Mouse (Mus musculus) ES-CJ7 (cell line): ENCODE data around the gene Gm10762.

ENCODE experiments used
- DNase-seq: peaks from one replicate; pipeline ENCODE4 v3.0.0; 2011; ENCODE audit warnings: low read depth, low spot score

Gene Gm10762

GRCm38 (mm10) chr2:128967661-128968441, at the start of gene Gm10762:
Gene Gm10762, minus strand, starts transcription at chr2:128967725.
- DNase-seq = peak; percentile 84

- DNase-seq = peak; percentile 30
Measured at GRCm38 (mm10) chr2:129008867-129009266, 41.3 kb upstream of the Gm10762 start.

GRCm38 (mm10) chr2:129006194-129006749, 38.7 kb upstream of the Gm10762 start:
- no peak for DNase-seq

- DNase-seq = no peak
Measured at GRCm38 (mm10) chr2:129004872-129005271, 37.3 kb upstream of the Gm10762 start.

GRCm38 (mm10) chr2:128984746-128985145, 17.2 kb upstream of the Gm10762 start:
- no peak for DNase-seq

GRCm38 (mm10) chr2:128975572-128975971, 8.0 kb upstream of the Gm10762 start:
- no peak for DNase-seq

GRCm38 (mm10) chr2:128972301-128972700, 4.8 kb upstream of the Gm10762 start:
- DNase-seq = no peak

- no peak for DNase-seq
Measured at GRCm38 (mm10) chr2:128968475-128969083, 1.1 kb upstream of the Gm10762 start.

GRCm38 (mm10) chr2:128966641-128967580, 614 bp downstream of the Gm10762 start, which contains the start of gene Zc3h6:
Gene Zc3h6, plus strand, starts transcription at chr2:128967402.
- DNase-seq = peak; percentile 96

- DNase-seq = no peak
Measured at GRCm38 (mm10) chr2:128966236-128966635, 1.3 kb downstream of the Gm10762 start.

GRCm38 (mm10) chr2:128965505-128966105, 1.9 kb downstream of the Gm10762 start:
- DNase-seq = peak; percentile 57

- no peak for DNase-seq
Measured at GRCm38 (mm10) chr2:128954186-128954585, 13.3 kb downstream of the Gm10762 start.

GRCm38 (mm10) chr2:128947962-128948588, 19.4 kb downstream of the Gm10762 start:
- peak; percentile 81 for DNase-seq

GRCm38 (mm10) chr2:128943538-128944528, 23.7 kb downstream of the Gm10762 start, which contains the start of gene Zc3h8:
Gene Zc3h8, minus strand, starts transcription at chr2:128944077.
- DNase-seq = peak; percentile 98

- DNase-seq = no peak
Measured at GRCm38 (mm10) chr2:128936256-128936655, 31.3 kb downstream of the Gm10762 start.

GRCm38 (mm10) chr2:128930704-128931103, 36.8 kb downstream of the Gm10762 start:
- DNase-seq = no peak

- no peak for DNase-seq
Measured at GRCm38 (mm10) chr2:128928446-128928845, 39.1 kb downstream of the Gm10762 start.

- no peak for DNase-seq
Measured at GRCm38 (mm10) chr2:128924799-128925198, 42.7 kb downstream of the Gm10762 start.
